Mouse (Mus musculus) embryo, embryonic 9.5 days (tissue): ENCODE results near the gene Rac2.
A peak's percentile ranks its signal among the peaks of the same experiment; 100 is the strongest.

Experiments used
- DNase-seq: peaks from one replicate; pipeline ENCODE4 v3.0.0-alpha.2; 2017; ENCODE audit errors: extremely low spot score

Gene Rac2

GRCm38 (mm10) chr15:78521892-78522291 lies 50.7 kb downstream of the Rac2 start:
- no peak for DNase-seq

GRCm38 (mm10) chr15:78521331-78521730 lies 51.3 kb downstream of the Rac2 start:
- no peak for DNase-seq

GRCm38 (mm10) chr15:78520112-78520715 lies 52.4 kb downstream of the Rac2 start:
- DNase-seq = no peak

- no peak for DNase-seq
These were observed 54.4 kb downstream of the Rac2 start for GRCm38 (mm10) chr15:78518221-78518620.

- no peak for DNase-seq
These were observed 56.8 kb downstream of the Rac2 start for GRCm38 (mm10) chr15:78515759-78516158.

GRCm38 (mm10) chr15:78514393-78515146 lies 58.0 kb downstream of the Rac2 start:
- peak; percentile 70 for DNase-seq

GRCm38 (mm10) chr15:78513019-78513418 lies 59.6 kb downstream of the Rac2 start:
- no peak for DNase-seq

GRCm38 (mm10) chr15:78511951-78512350 lies 60.6 kb downstream of the Rac2 start:
- no peak for DNase-seq

- DNase-seq = no peak
These were observed 61.8 kb downstream of the Rac2 start for GRCm38 (mm10) chr15:78510736-78511135.

- no peak for DNase-seq
These were observed 62.4 kb downstream of the Rac2 start for GRCm38 (mm10) chr15:78510121-78510576.

- DNase-seq = peak; percentile 64
These were observed 63.2 kb downstream of the Rac2 start for GRCm38 (mm10) chr15:78509297-78509899.
